Mouse (Mus musculus) cerebellum, adult 18-20 months (tissue): ENCODE results near the gene Lrrc4c.

Experiments
- DNase-seq, 2 experiments: peaks; one replicate each; pipeline ENCODE4 v3.0.0; 2021

The Lrrc4c gene

DNA sequence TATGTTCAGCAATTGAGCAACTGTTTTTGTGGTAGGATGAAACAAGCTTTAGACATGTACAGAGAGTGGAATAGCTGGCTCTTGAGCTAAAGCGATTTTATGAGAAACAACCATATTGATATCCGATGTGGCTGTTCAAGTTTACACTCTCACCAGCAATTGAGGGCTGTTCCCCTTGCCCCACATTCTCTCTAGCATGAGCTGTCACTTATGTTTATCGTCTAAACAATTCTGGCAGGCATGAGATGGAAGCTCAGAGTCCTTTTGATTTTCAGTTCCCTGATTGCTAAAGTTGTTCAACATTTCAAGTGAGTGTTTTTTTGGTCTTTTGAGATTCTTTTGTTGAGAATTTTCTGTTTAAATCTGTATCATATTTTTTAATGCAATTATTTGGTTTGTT lies 976.2 kb downstream of the Lrrc4c start:
- DNase-seq, result no peak

DNA sequence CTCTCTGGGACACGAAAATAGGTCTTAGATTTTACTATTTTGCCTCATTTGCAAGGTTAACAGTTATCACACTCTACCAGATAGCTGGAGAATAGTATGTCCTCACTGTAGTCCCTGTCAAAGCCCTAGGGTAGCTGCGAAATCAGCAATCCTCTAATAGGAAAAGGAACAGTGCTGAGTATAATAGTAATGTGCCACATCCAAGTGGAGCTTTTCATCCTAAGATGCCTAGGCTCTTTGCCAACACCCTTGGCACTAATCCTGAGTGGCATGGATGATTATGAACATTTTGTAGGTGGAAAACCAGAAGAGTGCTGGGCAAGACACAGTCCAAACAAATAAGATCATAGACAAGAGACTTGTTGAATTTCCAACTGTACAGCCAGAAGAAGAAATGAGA lies 981.7 kb downstream of the Lrrc4c start:
- peak; percentile 77 to 78 for DNase-seq

DNA sequence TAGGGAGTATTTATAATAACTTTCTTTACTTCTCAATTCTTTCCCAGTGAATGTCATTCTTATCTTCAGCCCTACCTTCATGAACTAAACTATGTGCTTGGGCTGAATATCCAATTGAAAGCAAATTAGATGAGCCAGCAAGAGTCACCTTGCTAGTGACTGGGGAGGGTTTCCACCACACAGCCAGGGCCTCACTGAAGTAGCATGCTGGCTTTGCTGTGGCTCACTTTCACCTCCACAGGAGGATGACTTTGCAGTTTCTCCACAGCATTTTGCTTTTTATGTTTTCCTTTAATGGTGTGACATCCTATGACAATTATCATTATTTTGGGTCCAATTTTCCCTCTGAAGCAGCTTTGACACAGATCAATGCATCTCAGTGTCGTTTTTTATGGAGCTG lies 1000.0 kb downstream of the Lrrc4c start:
- DNase-seq, result no peak

DNA sequence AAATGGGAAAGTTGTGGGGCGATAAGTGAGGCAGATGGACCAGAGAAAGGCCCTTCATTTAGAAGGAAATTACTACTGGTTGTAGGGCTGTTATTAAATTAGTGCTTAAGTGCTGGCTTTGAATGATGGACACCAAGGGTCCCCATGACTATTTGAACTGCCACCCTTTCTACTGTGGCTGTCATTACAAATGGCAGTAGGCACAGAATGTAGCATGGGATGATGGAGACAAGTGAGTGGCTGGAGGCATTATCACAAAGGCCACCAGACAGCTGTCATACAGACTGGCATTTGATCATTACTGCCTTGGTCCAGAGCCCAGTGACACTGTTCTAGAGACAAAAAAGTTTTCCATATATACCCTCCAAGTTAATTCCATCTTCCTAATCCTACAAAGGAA lies 1000.6 kb downstream of the Lrrc4c start:
- DNase-seq, result no peak

DNA sequence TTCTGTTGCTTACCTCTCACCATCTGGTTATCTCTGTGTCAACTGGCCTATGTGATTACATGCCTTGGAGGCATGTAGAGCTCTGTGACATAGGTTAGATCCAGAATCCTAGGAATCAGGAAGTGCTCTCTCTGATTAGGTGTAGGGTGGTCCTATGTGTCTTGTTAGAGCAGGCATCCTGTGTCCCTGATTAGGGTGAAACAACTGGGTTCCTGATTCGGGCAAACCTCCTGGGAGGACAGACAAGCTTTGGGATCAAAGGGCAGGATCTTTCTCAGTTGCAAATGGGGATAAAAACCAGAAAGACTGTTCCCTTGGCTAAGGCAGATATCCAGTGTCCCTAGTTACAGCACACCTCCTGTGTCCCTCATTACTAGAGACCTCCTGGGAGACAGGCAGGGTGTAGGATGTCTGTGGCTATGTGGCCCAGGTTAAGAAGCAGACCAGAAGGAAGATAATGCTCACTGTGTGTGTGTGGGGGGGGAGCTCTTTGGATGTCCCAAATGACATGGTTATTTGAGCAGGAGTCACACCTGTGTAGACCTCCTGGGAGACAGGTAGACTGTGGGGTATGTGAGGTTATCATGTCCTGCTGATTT lies 1014.2 kb downstream of the Lrrc4c start:
- DNase-seq, result no peak

DNA sequence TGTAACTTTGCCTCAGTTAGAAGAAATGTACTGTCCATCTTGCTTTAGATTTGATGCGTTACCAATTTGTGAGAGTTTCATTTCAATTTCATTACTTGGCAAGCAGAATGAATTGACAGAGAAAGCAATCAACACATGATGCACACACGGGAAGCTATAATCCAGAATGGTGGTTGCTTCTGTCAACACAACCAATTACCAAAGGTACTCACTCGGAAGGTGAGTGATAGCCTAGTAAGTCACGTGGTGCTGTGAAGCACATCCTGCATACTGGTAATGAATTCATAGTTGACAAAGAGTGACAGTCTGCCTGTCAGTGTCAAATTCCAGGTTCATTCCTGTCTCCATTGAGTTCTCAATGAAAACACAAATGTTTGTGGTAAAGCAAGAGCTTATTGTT lies 1021.7 kb downstream of the Lrrc4c start:
- DNase-seq, result no peak

DNA sequence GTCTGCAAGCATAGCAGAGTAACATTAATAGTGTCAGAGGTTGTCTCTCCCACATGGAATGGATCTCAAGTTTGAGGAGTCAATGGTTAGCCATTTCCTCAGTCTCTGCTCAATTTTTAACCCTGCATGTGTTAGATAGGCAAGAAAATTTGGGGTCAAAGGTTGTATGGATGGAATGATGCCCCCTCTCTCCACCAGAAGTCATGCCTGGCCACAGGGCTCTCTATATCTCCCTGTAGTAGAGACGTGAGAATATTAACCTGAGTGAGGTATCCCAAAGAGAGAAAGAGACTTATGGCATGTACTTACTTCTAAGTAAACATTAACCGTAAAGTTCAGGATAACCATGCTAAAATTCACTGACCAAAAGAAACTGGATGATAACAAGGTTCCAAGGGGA lies 1043.3 kb downstream of the Lrrc4c start:
- no peak for DNase-seq

DNA sequence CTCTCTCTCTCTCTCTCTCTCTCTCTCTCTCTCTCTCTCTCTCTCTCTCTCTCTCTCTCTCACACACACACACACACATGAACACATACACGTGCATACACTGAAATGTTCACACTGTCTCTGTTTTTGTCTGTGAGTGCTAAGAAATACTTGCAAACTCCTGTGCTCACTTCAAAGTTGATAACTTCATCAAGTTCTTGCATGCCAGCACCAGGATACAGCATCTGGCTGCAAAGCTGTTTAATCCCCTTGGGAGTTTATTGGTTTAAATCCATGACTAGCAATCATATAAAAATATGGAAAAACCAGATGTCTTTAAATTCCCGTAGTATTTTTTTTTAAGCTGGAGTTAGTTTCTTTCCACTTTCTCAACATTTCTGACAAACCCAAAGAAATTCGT lies 1052.0 kb downstream of the Lrrc4c start:
- no peak for DNase-seq

DNA sequence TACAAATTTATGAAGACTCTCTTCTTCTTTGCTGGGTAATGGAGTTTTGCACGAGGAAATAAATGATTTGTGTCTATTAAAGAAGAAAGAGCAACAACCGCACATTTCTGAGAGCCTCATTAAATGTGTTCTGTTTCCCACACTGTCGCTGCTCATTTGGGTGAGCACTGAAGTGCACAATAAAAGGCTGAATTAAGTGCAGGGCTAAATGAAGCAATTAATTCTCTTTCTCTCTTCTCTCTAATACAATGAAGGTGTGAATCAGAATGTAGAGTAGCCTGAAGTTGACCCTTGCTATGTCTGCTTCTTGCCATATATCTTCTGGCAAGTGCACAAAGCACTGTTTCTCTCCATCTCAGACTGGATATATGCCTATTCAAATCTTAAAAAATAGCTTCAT lies 1073.5 kb downstream of the Lrrc4c start:
- DNase-seq, result no peak

DNA sequence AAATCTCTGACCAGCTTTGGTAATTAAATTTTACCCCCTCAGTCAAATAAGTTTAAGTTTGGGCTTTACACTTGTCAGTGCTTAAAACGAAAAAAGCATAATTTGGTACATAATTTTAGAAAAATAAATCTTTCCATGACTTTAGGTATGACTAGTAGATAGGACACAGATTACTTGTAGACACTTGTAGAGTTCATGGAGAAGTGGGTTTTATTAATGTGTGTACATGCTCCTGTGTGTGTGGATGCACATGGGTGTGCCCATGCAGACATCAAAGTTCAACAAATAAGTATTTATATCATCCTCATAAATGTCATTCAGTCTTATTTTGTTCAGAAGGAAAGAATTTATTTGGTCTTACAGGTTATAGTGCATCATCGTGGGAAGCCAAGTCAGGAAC lies 1073.9 kb downstream of the Lrrc4c start:
- DNase-seq, result no peak

DNA sequence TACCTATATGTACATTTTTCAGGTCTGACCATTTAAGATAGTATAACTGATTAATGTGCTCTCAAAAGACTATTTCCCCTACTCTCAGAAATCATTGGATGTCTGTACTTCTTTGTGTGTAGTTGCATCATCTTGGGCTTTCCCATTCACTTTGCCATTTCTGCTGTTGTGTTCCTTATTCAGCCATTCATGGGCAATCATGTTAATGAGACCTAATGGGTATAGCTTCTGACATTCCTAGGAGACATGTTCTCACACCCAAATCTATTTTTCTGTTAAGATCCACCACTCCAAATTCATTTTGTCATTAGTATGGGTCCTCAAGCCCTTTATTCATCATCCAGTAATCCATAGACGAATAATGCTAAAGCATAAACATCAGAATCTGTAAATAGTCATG lies 1095.1 kb downstream of the Lrrc4c start:
- DNase-seq, result no peak

DNA sequence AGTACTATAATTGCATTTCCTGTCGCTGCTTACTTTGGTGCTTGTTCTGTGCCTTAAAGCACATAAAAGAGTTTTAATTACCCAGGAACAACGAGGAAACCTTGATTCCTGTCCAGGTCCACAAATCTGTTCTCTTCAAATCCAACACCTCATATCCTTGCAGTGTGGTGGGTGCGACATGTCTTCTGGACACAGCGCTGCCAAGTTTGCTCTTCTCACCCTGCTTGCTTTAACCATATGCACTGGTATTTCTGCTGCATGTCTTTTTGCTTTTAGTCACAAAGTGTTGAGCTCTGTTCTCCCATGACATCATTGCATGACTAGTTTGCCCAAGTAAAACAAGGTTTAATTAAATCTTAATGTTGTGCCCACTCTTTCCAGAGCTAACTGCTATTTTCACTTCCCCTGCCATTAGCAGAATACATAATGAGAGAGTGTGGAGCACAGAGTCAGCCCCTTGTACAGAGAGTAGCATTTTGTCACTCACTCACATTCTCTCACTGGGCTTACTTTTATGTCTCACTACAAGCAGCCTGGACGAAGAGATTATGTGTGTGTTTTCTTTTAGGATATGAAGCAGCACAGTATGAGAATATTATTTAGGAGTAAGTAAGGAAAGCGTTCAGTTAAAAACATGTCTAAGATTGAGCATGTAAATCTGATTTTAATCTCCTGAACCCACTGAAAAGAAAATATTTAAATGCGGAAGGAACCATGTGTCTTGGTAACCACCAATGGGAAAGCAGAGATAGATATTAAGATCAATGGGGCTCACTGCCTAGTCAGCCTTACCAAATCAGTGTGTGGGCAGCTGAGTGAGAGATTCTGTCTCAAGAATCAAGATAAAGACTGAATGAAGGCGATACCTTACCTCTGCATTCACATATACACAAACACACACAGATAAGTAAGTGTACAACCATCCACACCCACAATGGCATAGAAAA lies 1096.7 kb downstream of the Lrrc4c start:
- no peak for DNase-seq

DNA sequence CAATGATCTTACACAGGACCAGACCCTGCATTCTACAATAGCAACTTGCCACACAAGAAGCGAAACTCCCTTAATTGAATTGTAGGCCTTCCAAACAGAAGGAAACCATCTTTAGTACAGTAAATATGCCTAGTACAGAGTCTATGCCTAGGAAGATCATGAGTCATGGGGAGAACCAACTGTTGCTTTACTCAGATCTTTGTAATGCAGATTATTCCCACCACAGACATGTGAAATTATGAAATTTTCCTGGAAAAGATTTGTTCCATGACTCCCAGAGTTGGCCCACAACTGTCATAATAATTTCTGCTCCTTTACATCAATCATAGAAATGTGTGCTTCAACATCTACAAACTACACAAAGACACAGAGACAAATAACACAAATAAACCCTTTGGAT lies 1116.2 kb downstream of the Lrrc4c start:
- DNase-seq, result no peak

DNA sequence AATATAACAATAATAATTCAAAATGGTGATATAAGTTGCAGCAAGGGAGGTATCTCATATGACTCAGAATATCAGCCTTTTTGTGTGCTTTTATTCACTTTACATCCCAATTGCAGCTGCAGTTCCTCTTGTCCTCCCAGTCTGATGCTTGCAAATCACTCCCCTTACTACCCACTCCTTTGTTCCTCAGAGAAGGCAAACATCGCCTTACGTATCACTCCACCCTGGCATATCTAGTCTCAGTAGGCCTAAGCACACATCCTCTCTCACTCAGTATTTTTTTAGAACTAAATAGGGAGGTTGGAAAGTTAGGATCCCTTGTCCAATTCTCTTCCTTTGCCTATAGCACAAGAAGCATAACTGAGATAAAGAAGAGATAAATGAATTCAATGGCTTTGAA lies 1117.6 kb downstream of the Lrrc4c start:
- no peak for DNase-seq

DNA sequence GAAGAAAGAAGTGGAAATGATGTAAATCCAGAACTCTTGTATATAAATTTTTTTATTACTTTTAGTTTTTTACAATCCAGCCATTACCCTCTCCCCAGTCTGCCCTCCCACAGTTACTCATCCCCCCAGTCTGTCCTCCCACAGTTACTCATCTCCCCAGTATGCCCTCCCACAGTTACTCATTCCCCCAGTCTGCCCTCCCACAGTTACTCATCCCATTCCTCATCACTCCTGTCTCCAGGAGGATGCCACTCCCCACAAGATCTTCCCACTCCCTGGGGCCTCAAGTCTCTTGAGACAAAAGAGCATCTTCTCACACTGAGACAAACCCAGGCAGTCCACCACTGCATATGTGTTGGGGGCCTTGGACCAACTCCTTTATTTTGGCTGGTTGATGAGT lies 1119.8 kb downstream of the Lrrc4c start:
- DNase-seq, result no peak

DNA sequence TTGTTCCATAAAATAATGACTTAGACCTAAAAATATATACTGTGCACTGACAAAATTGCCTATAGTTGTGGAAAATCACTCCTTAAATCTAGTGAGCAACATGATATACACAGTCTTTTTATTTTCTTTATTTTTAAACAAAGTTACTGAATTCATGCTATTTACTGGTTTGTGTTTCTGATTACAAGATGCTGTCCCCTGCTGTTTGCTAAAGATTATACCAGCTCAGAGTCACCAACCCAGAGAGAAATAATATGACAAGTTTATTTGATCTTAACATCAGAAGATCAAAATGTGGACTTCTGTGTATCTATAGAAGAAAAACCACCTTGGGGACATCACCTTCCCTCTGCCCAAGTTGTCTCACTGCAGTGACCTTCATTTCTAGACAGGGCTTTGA lies 1145.6 kb downstream of the Lrrc4c start:
- DNase-seq, result no peak

DNA sequence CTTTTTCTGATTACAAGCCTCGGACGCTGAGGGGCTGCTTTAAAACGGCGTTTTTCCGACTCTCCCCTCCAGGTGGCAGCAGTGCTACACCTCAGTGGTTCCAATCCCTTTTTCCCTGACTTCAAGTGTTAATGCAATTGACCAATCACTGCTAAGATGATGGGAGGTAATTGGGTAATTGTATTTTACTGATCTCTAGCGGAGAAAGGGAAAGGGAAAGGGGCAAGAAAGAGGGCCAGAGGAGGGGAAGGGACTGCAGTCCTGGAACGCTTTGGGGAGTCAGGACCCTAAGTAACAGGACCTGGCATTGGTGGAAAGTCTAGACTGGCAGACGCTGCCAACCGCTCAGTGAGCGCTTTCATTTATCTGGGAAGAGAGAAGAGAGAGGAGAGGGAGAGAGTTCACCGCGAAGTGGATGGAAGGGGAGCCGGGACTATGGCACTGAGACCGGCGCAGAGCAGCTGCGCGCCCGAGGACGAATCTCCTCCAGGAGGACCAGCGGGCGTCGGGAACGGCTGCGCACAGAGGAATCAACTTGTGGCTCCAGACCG lies 1148.3 kb downstream of the Lrrc4c start:
- peak; percentile 90 to 94 for DNase-seq

DNA sequence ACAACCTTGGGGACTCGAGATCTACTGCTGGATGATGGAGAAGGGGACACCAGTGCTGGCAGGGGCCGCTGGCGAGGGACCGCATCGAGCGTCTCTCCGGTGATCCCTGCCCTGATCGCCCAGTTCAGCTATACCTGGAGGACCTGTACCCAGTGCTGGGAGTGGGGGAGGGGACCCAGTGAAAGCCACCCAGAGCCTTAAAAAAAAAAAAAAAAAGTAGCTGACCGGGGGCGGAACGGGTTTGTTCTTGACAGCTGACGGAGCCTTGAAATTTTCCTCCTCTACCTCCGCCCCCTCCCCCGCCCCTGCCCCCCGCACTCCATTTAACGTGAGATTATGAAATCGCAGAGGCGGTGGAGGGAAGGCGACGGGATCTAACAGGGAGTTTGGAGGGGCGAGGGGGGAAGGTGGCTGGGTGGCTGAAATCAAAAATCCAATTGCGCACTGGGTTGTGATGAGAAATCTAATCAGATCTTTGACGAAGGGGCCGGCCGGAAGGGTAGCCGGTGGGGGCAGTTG lies 1149.1 kb downstream of the Lrrc4c start:
- DNase-seq, result peak; percentile 74 to 75

DNA sequence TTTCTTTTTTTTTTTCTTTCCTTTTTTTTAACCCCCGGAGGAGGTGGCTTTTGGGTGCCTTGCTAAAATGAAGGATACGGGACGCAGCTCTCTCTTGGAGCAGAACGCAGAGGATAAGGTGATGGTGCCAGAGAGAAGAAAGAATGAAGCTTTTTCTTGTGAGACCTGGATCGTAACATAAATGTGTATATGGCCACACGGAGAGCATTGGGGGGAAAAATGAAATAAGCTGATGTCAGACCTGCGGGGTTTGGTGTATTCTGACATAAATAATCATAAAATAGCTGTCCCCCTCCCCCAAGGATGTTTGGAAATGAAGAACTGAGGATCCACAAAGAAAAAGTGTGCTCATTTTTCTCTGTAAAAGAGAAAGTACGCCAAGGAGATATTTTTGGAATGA lies 1149.7 kb downstream of the Lrrc4c start:
- peak in 1 of 2 experiments; percentile 32 for DNase-seq

DNA sequence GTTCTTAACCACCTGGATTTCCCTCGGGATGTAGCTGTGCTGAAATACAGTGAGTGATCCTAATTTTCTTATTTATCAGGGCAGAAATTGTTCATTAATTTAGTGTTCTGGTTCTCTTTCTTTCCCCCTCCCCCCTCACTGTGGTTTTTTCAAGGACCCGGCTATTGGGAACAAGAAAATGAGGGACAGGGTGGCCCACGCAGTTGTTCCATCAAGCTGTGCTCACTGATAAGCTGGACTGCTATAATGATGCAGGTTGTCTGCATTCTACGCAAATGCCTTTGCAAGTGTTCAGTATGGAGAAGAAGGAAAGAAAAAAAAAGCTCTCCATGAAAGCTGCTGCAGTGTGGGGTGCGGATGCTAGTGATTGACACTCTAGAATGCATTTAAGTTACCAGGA lies 1150.4 kb downstream of the Lrrc4c start:
- DNase-seq, result peak in 1 of 2 experiments; percentile 28

DNA sequence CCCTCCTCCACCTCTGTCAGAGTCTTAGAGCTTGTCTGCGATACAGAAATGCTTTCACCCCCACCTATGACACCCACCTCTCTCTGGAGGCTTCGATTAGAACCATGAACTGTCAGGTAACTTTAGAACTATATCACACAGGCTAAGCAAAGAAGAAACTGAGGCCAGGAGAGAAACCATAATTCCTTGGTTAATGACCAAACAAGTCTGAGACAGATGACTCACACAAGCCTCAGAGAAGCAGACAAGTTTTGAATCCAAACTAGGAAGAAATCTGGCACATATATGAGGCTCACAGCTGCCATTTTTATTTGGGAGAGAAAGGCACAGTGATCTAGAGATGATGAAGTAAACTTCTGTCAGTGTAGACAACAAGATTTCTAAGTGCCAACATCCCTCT lies 1151.4 kb downstream of the Lrrc4c start:
- DNase-seq, result no peak

DNA sequence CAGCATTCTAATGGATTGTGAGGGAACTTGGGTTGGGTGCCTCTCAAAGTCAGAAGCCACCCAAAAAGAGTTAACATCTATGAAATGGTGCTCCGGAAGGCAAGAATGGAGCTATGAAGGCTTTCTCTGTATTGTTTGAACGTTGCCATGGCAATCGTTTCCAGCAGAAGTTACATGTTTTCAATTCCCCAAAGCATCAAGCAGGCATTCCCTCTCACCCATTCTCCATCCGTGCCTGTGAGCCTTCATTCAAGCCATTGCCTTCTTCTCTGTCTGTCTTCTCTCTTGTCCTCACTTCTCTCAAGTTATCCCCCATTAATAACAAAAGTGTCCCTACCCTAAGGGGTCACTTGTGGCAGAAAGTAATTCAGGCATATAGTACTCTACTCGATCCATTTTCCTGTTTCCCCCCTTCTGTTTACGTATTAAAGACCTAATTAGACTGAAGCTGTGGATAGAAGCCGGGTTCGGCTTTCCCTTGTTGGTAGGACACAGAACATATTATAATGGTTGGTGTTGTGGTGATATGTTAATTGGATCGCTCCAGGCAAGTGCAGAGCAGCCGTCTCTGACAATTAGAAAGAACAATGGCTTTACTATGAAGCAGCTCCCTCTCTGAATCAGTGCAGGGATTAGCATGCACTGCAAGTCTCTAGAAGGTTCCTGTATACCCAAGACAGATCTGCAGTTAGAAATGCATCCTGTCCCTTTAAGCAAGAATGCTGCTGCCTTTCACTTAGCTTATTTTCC lies 1160.4 kb downstream of the Lrrc4c start:
- DNase-seq, result no peak

DNA sequence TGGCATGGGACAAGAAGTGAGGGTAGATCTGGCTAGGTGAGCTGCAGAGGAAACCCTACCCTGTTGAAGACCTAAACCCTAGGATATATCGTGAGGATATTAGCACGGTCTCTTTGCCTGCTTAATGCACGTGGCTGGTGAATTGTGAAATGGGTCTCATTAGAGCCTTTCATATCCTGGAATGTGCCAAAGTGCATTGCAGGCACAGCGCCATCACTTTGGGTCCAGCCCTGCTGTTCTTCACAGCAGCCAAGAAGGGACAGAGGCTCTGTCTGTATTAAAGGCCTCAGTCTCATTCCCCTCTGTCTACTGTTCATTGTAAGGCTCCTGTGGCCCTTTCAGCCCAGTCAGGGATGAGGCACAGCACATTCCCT lies 1160.9 kb downstream of the Lrrc4c start:
- DNase-seq, result peak; percentile 43 to 57
